Mouse (Mus musculus) layer of hippocampus, adult 9-10 months (tissue): ENCODE results near the gene Fgf12.

ENCODE experiments used
- DNase-seq: peaks from one replicate; pipeline ENCODE4 v3.0.0; 2022; ENCODE audit warnings: low spot score

Gene Fgf12

GRCm38 (mm10) chr16:28752638-28753118 is at the start of gene Fgf12:
Fgf12 (minus strand) TSS chr16:28753068.
- peak; percentile 7 for DNase-seq

DNA sequence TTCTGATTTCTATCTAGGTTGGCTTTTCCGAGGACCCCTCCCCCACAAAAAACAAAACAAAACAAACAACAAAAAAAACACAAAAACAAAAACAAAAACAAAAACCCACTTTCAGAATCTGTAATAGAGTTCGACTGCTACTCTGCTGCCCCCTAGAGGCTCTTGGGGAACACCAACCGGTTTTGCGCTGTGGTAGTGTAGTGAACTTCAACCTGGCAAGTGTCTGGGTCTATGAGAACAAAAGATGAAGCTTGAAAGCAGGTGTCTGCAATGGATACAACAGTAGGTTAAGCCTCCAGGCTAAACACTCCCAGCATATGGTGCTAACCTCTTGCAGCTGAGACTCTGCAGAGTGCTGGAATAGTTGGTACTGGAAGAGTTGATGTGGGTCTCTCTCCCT is 40.2 kb upstream of the Fgf12 start:
- DNase-seq, result peak; percentile 9

- no peak for DNase-seq
These were observed 17.4 kb upstream of the Fgf12 start for GRCm38 (mm10) chr16:28770276-28770675.

DNA sequence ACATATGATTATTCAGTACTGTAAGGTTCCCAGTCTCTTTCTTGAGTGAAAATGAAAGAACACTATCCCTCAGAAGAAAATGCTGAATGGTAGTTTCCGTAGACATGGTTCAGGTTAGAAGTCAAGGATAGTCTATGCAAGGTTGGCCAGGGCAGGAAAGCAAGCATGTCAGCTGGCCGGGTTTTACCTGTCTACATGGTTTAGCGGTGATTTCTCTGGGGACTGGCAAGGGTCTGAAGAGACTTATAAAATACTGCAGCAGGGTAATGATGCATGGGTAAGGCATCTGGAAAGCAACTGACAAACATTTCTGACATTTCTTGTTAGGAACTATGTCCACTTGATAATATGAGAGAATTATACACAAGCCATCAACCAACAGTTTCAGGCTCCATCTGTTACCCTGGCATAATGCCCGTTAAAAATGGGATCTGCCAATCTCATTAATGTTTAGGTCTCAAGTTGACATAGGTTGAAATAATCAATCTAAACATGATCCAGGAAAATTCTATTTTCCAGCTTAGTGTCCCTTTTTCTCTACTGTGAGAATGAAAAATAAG is 8.6 kb upstream of the Fgf12 start:
- no peak for DNase-seq

GRCm38 (mm10) chr16:28753124-28753917 is 453 bp upstream of the Fgf12 start:
- DNase-seq, result peak; percentile 63

- no peak for DNase-seq
These were observed 18.4 kb downstream of the Fgf12 start for GRCm38 (mm10) chr16:28734461-28734860.

- no peak for DNase-seq
These were observed 26.1 kb downstream of the Fgf12 start for GRCm38 (mm10) chr16:28726792-28727191.

DNA sequence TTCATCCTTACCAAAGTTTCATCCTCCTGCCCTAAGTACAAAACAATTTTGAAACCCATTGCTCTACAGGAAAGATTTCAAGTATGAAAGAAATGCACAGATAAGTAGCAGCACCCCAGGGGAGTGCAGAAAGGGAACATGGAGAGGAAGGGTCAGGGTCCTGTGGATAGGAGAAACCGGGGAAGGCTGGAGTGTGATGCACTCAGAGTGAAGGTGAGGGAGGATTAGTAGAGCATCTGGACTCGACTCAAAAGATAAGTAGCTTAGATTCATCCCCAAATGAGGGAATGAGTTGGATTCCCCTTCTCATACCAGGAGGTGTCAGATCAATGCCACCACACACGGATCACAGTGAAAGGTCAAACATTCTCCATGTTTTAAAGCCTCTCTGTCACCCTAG is 46.2 kb downstream of the Fgf12 start:
- no peak for DNase-seq

DNA sequence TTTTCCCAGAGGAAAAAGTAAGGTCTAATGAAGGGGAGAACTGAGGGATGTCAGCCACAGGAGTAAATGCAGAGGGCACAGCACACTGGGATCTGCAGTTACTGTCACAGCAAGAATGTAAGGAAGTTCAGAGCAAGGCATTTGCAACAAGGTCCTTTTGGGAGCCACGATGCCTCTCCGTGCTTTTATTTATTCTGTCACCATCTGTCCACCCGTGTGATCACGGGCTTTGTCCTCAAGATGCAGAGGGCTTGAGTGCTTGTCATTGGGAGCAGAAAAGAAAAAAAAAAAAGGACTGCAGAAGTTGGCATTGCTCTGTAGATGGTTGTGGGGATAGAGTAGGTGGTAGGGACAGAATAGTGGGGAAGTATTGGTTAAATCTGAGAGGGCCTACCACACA is 52.5 kb downstream of the Fgf12 start:
- DNase-seq, result no peak

DNA sequence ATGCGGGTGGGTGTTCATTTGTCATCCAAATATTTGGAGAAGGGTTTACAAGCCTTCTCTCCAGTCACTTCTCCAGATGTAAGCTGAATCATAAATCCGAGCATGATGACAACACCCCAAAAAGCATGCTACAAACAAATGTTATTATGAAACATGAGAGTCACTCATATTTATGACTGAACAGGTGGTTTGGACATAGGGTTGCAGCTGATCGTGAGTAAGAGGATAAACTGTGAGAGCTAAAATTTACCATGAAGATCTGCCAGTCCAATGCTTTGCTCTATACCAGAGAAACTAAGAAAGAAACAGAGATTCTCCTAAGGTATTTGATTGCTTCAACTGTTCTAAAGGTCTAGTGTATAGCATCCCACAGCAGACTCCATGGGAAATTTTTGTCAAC is 56.0 kb downstream of the Fgf12 start:
- DNase-seq, result no peak

GRCm38 (mm10) chr16:28694113-28694899 is 58.6 kb downstream of the Fgf12 start:
- no peak for DNase-seq

- no peak for DNase-seq
These were observed 63.9 kb downstream of the Fgf12 start for GRCm38 (mm10) chr16:28688861-28689385.

DNA sequence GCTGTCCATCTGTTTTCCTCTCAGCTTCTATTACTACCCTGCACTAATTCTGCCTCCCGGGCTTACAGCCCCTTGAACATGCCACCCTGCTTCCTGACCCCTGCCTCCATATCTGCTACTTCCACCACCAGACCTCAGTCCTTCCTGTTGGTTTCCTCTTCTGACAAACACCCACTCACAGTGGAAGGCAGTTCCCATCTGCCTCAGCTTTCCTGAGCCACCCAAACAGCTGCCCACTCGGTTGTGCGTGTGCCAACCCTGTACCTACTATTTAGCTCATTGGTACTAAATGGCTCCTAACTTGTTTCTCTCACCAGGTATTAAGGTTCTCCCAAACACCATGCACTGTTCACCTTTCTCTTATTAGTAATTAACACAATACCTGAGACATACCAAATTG is 71.2 kb downstream of the Fgf12 start:
- DNase-seq, result no peak

- DNase-seq, result no peak
These were observed 84.0 kb downstream of the Fgf12 start for GRCm38 (mm10) chr16:28668815-28669347.

- DNase-seq, result no peak
These were observed 100.2 kb downstream of the Fgf12 start for GRCm38 (mm10) chr16:28652640-28653039.

- DNase-seq, result no peak
These were observed 102.3 kb downstream of the Fgf12 start for GRCm38 (mm10) chr16:28650589-28650988.

- DNase-seq, result no peak
These were observed 107.8 kb downstream of the Fgf12 start for GRCm38 (mm10) chr16:28645030-28645429.

DNA sequence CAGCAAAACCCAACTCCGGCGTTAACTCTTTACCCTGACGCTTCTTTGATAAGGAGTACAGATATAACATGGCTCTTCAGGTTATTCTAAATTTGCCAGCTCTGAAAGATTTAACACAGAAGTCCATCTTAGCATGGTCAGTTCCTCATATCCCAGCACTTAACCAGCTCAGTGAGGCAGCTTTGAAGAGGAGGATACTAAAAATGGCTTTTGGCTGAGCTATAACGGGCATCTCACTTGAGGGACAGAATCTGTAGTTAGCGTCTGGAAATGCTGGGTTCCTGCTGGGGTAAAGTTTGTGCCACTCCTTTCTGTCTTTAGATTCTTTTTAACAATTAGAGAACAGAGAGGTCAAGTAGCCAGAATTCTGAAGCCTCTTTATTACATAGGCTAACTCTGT is 121.1 kb downstream of the Fgf12 start:
- DNase-seq, result no peak

DNA sequence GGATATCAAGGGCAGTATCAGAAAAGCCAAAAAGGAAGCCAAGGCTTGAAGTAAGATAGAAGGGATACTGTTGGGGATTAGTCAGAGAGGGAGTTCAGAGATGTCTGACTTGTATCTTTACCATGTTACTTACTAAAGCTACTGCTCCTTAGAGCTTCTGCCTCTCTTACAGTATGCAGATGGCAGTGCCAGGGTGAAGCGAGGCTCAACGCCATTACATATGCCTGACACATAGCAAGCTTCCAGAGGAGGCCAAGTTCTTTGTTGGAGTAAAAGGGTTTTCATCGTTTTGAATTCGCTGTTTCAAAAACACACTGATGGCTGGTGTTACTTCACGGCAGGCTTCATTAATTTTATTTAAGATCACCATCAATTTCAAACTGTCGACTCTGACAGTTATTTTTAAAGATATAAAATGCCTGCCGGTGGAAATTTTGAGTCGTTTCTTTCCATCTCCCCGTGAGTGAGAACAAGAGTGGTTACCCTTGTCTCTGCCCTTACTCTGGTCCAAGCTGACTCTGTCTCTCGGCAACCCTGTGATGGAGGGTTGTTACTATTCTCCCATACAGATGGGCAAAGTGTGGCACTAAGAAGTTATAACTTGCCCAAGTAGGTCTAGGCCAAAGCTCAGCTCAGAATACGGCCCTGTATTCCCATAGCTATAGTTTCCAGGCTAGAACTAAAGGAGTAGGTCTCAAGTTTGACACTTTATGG is 121.9 kb downstream of the Fgf12 start:
- no peak for DNase-seq

DNA sequence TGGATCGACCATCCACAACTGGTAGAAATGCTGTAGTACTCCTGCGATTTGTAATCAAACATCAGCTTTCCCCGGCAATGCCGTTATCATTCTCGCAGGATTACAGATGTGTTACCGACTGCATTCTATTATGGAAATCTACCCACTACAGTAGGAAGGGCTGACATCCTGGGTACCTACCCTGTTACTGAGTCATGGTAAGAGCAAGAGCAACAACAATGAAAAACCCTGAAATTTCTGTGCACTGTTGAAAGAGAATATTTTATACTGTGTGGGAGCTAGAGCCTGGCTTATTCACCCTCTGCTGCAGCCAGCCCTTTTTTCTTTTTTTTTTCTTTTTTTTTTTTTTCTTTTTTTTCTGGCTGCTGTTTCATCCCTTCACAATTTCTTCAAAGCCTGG is 126.6 kb downstream of the Fgf12 start:
- DNase-seq, result no peak

DNA sequence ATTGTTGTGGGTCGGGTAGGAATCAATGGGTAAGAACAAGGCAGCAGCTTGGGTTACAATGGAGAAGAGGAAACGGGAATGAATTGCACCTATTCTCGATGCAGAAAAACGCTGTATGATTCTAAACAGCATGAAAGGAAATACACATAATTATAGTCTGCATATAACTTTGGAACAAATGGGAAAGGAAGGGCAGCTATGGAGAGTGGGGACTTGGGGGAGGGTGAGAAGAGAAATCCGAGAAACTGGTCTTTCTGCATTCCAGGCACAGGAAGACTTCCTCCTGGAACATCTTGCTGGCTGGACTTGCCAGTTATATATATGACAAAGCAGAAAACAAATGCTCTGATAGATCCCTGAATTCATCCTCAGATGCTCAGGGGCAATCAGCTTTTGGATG is 127.2 kb downstream of the Fgf12 start:
- no peak for DNase-seq

- no peak for DNase-seq
These were observed 138.5 kb downstream of the Fgf12 start for GRCm38 (mm10) chr16:28614412-28614811.
